ENCODE assay signal across 10 mouse cellular contexts in the genomic region with DNA sequence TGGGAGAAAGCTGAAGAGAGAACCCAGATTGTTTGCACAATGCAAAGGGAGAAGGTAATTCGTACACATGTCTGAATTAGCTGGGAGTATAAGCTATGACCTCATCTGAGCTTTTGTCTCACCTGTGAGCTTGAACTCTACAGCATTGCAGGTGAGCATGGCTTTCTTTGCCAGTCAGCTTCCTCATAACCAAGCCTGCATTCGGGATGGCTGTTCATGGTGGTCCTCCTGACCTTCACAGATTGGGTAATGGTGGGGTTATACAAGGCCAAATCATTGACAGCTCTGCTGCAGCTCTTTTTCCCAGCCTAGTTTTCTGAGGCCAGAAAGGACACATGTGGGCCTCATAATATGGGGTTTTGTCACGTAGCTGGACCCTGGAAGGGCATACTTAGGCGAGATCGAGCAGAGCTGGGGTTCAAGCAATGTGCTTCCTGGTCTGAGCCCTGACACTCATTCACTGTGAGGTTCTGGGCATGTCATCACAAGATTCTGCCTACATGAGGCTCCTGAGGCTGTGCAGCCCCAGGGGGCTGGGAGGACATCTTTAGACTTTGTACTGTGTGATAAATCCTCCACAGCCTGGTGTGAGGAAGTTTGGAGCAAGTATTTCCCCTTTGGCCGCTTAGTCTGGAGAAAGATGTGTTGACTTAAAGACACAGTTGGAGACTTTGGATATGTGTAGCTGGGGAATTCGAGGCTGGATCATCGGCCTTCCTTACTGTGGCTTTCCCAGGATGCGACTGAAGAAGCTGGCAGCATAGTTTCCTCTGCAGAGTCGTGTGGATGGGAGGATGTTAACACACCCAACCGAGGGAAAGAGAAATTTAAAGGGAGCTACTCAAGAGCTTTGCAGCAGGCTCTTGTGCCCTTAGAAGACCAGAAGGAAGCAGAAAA. TPM values are rescaled to one million over a fixed set of nuclear protein-coding genes. Genes with fewer than 3 reads are reported as not detected.
DNase-seq lines count a peak whose midpoint lies in the region; ATAC-seq and TF ChIP-seq lines count a peak whose summit lies in the region.
"Had no signal": no experiment of that assay in that cellular context is flagged by ENCODE, and none has a peak within 500 bp of the region (broad histone marks: within the 10 kb centered on the region; RNA-seq: fewer than 3 reads in every experiment).

No protein-coding gene starts in this region.

- 0 out of 2 replicates have a peak, but pooled peaks have one; percentile 21 for ATAC-seq in neural tube, embryonic 12.5 days (ENCODE audit: low FRiP score, low read depth)
- no peak for ATAC-seq in hindbrain, embryonic 14.5 days (ENCODE audit: low FRiP score)
- ATAC-seq in stomach, postnatal 0 days (ENCODE audit: low FRiP score, low TSS enrichment) = no peak
- no peak for ATAC-seq in activated CD4-positive, CD25-positive, alpha-beta regulatory T cell, adult 4 months

- no peak overlapping the region for H3K9ac ChIP-seq in neural tube, embryonic 12.5 days
- H3K9ac ChIP-seq in hindbrain, embryonic 14.5 days = no peak overlapping the region
- H3K9ac ChIP-seq in stomach, postnatal 0 days (ENCODE audit: low read length) = no peak overlapping the region

- TF ChIP-seq EP300 in stomach, postnatal 0 days (optimal IDR thresholded peaks at IDR 0.05) = no peak

- H3K4me2 ChIP-seq in neural tube, embryonic 12.5 days (replicated peaks) = no peak overlapping the region
- no peak overlapping the region for H3K4me2 ChIP-seq in hindbrain, embryonic 14.5 days (replicated peaks)
- peak overlapping the region; percentile 47 for H3K4me2 ChIP-seq in stomach, postnatal 0 days (replicated peaks; ENCODE audit: low read depth)

- H3K27me3 ChIP-seq in neural tube, embryonic 12.5 days (replicated peaks) = no peaks in the 10 kb centered on the region
- H3K27me3 ChIP-seq in hindbrain, embryonic 14.5 days (ENCODE audit: control insufficient read depth, insufficient read depth, low read length) = no peaks in the 10 kb centered on the region
- no peaks in the 10 kb centered on the region for H3K27me3 ChIP-seq in stomach, postnatal 0 days (ENCODE audit: control insufficient read depth, insufficient read depth, low read length)

- H3K36me3 ChIP-seq in neural tube, embryonic 12.5 days = no peaks in the 10 kb centered on the region
- no peaks in the 10 kb centered on the region for H3K36me3 ChIP-seq in hindbrain, embryonic 14.5 days (replicated peaks; ENCODE audit: control insufficient read depth, insufficient read depth)
- H3K36me3 ChIP-seq in stomach, postnatal 0 days (ENCODE audit: control insufficient read depth, insufficient read depth, low read length) = no peaks in the 10 kb centered on the region

- no peak overlapping the region for H3K27ac ChIP-seq in neural tube, embryonic 12.5 days
- peak overlapping the region; percentile 32; the same call in 1 of the 2 replicates for H3K27ac ChIP-seq in hindbrain, embryonic 14.5 days
- peak overlapping the region; percentile 59 for H3K27ac ChIP-seq in stomach, postnatal 0 days (replicated peaks)

- peak; percentile 95 for DNase-seq in heart, adult 11 months
- no peak for DNase-seq in heart, adult 8-10 months (ENCODE audit: low spot score)
- no peak for DNase-seq in neural tube, embryonic 10.5 days (ENCODE audit: extremely low spot score, low spot score)
- DNase-seq in hindbrain, embryonic 14.5 days (ENCODE audit: low spot score) = no peak
- DNase-seq in stomach, postnatal 0 days (ENCODE audit: low spot score) = no peak
- no peak for DNase-seq in adrenal gland, postnatal 36 days
- DNase-seq: right cerebral cortex, adult 18-20 months had no signal

- no peak for TF ChIP-seq CTCF in stomach, postnatal 0 days (IDR thresholded peaks at IDR 0.05; ENCODE audit: low read depth)

- no peaks in the 10 kb centered on the region for H3K9me3 ChIP-seq in neural tube, embryonic 12.5 days
- no peaks in the 10 kb centered on the region for H3K9me3 ChIP-seq in hindbrain, embryonic 14.5 days (ENCODE audit: control insufficient read depth, low read length)
- no peaks in the 10 kb centered on the region for H3K9me3 ChIP-seq in stomach, postnatal 0 days (ENCODE audit: control insufficient read depth, low read length)

- no peak overlapping the region for H3K4me3 ChIP-seq in neural tube, embryonic 12.5 days
- no peak overlapping the region for H3K4me3 ChIP-seq in hindbrain, embryonic 14.5 days (replicated peaks; ENCODE audit: low read length)
- peak overlapping the region; percentile 33; the same call in 1 of the 2 replicates for H3K4me3 ChIP-seq in stomach, postnatal 0 days (ENCODE audit: low read depth, low read length)

- H3K4me1 ChIP-seq in neural tube, embryonic 12.5 days = peaks cover 6% of the 10 kb centered on the region; the same call in 1 of the 2 replicates
- 0 out of 2 replicates have a peak, but pooled peaks cover 10% of the 10 kb centered on the region for H3K4me1 ChIP-seq in hindbrain, embryonic 14.5 days (replicated peaks; ENCODE audit: control insufficient read depth, insufficient read depth, low read length)
- peaks cover 7% of the 10 kb centered on the region; the same call in 1 of the 2 replicates for H3K4me1 ChIP-seq in stomach, postnatal 0 days (replicated peaks; ENCODE audit: control insufficient read depth, insufficient read depth)

- WGBS in neural tube, embryonic 12.5 days = 76% methylated on average over 11 of the region's 11 CpGs
- WGBS in hindbrain, embryonic 14.5 days = 73% methylated on average over 11 of the region's 11 CpGs
- 26% methylated on average over 11 of the region's 11 CpGs for WGBS in stomach, postnatal 0 days

RNA-seq across cellular contexts. Expression of a gene that starts 2.3 kb away (rescaled TPM):
- 1 to 10 TPM; 1.1 to 1.9 (median 1.9) TPM for total RNA-seq in heart, adult 8-10 months (2022)
- 5.6 and 6.1 TPM in 2 replicates for polyA plus RNA-seq in neural tube, embryonic 12.5 days (2016; fragmentation: Nextera tagmentation; extraction: Ambion mirVana)
- 1.1 and 1.7 TPM in 2 replicates for polyA plus RNA-seq in hindbrain, embryonic 14.5 days (2014; fragmentation: Nextera tagmentation; extraction: Ambion mirVana)
- polyA plus RNA-seq in stomach, postnatal 0 days (2015; fragmentation: Nextera tagmentation; extraction: Ambion mirVana) = 13.8 and 15.0 TPM in 2 replicates
- polyA plus RNA-seq in activated CD4-positive, CD25-positive, alpha-beta regulatory T cell, adult 4 months (2017; shearing (Covaris generic)) = not detected
- 1 to 10 TPM; 7.0 to 8.1 TPM for total RNA-seq in adrenal gland, postnatal 36 days (2021)
- total RNA-seq: megakaryocyte-erythroid progenitor cell, adult 5-6 weeks had no signal
